Mouse (Mus musculus) stomach, embryonic 14.5 days (tissue): Measurements from ENCODE around the gene Rrp36. TPM values are rescaled to one million over a fixed set of nuclear protein-coding genes. Genes with fewer than 3 reads are reported as not detected.

ENCODE experiments used
- ATAC-seq: fragments of 200-750 bp; cut with Nextera tagmentation; 2 replicates; pipeline ENCODE4 v1.8.0; 2017; ENCODE audit warnings: low read depth, moderate TSS enrichment; ENCODE audit not compliant: insufficient number of reproducible peaks, insufficient read depth, low FRiP score
- H3K27ac ChIP-seq: fragments of 300-500 bp; sonication (generic); 2 replicates; pipeline ENCODE4 v1.5.1; 2014; ENCODE audit warnings: mild to moderate bottlenecking, low read length, moderate library complexity, mixed read lengths
- H3K27me3 ChIP-seq: fragments of 300-500 bp; sonication (generic); 2 replicates; pipeline ENCODE4 v1.6.1; 2014; ENCODE audit warnings: low read length, control low read depth, mixed read lengths; ENCODE audit not compliant: control insufficient read depth, insufficient read depth
- H3K36me3 ChIP-seq: fragments of 300-500 bp; sonication (generic); 2 replicates; pipeline ENCODE4 v1.6.1; 2014; ENCODE audit warnings: mild to moderate bottlenecking, control low read depth, low read length, moderate library complexity, mixed read lengths; ENCODE audit not compliant: control insufficient read depth, insufficient read depth
- H3K4me1 ChIP-seq: fragments of 300-500 bp; sonication (generic); 2 replicates; pipeline ENCODE4 v1.6.1; 2014; ENCODE audit warnings: low read length, control low read depth, mixed read lengths; ENCODE audit not compliant: control insufficient read depth, insufficient read depth
- H3K4me2 ChIP-seq: fragments of 300-500 bp; sonication (generic); replicated peaks from 2 replicates; pipeline ENCODE4 v1.6.1; 2014; ENCODE audit warnings: low read depth, low read length, control low read depth
- H3K4me3 ChIP-seq: fragments of 300-500 bp; sonication (generic); 2 replicates; pipeline ENCODE4 v1.5.1; 2014; ENCODE audit warnings: low read depth, low read length, control low read depth
- H3K9ac ChIP-seq: fragments of 300-500 bp; sonication (generic); replicated peaks from 2 replicates; pipeline ENCODE4 v1.6.1; 2014; ENCODE audit warnings: low read depth, mild to moderate bottlenecking, control low read depth, low read length, moderate library complexity, mixed read lengths
- H3K9me3 ChIP-seq: fragments of 300-500 bp; sonication (generic); 2 replicates; pipeline ENCODE4 v1.6.1; 2016; ENCODE audit warnings: low read depth, low read length, control low read depth; ENCODE audit not compliant: control insufficient read depth
- WGBS: fragments of 180-500 bp; shearing (Covaris S2); extraction: QIAGEN DNeasy Blood & Tissue Kit; methylation state at CpG from one replicate; pipeline ENCODE4 v1.1.7; 2014; 5-methylcytosine and 5-hydroxymethylcytosine counted together
- polyA plus RNA-seq: library from polyadenylated mRNA; unstranded; fragments of >200 nt; fragmentation: Nextera tagmentation; extraction: Ambion mirVana; gene quantifications from 2 replicates; pipeline ENCODE4 v1.2.1, GENCODE M21; 2014

The Rrp36 gene
- polyA plus RNA-seq, 1 experiment from 2014 or later = 53.5 TPM

DNA sequence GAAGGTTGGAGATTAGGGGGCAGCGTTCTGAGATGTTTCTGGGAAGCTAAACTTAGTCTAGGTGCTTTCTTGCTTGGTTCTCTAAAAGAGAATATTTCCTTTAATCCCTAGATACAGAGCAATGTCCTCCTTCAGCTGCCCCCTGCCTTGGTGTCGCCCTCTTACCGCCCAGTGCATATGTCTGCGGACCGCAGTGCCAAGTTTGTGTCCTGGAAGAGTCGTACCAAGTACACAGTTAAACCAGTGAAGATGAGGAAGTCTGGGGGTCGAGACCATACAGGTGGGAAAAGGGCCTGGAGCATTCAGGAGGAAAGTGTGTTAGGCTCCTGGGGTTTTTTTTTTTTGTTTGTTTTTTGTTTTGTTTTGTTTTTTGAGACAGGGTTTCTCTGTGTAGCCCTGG is 26.9 kb downstream of the Rrp36 start:
- no peaks in the 10 kb centered on the region for H3K9me3 ChIP-seq
- peak overlapping the region; percentile 74; the same call in 1 of the 2 replicates for H3K4me3 ChIP-seq
- no peak for ATAC-seq
- peaks cover 15% of the 10 kb centered on the region for H3K36me3 ChIP-seq
- H3K4me2 ChIP-seq = no peak overlapping the region
- H3K4me1 ChIP-seq = peaks cover 38% of the 10 kb centered on the region
- WGBS = 91% methylated on average over 7 of the region's 7 CpGs
- no peaks in the 10 kb centered on the region for H3K27me3 ChIP-seq
- no peak overlapping the region for H3K27ac ChIP-seq
- H3K9ac ChIP-seq = no peak overlapping the region

DNA sequence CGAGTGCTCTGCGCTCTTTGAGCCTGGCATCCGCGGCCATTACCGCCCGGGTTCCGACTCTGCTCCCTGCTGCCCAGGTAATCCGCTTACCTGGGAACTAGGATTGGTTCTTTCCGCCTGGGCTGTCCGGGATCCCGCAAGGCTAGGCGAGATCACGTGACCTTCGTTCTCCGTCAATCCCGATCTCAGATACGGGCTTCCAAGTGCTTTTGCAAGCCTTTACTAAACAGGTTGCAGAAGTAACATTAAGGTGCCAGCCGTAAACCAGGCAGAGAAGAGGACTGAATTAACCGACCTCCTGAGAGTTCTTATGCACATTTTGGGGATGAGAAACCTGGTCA is 27.9 kb downstream of the Rrp36 start:
- Histone ChIP-seq H3K4me2 (peak overlapping the region; percentile 94), H3K4me3 (peak overlapping the region; percentile 74), H3K27me3 (no peaks in the 10 kb centered on the region), H3K9me3 (no peaks in the 10 kb centered on the region), H3K27ac (peak overlapping the region; percentile 35; the same call in 1 of the 2 replicates), H3K9ac (peak overlapping the region; percentile 60), H3K36me3 (peaks cover 14% of the 10 kb centered on the region), H3K4me1 (peaks cover 29% of the 10 kb centered on the region)
- no peak for ATAC-seq
- WGBS = under 1% methylated on average over 19 of the region's 19 CpGs

DNA sequence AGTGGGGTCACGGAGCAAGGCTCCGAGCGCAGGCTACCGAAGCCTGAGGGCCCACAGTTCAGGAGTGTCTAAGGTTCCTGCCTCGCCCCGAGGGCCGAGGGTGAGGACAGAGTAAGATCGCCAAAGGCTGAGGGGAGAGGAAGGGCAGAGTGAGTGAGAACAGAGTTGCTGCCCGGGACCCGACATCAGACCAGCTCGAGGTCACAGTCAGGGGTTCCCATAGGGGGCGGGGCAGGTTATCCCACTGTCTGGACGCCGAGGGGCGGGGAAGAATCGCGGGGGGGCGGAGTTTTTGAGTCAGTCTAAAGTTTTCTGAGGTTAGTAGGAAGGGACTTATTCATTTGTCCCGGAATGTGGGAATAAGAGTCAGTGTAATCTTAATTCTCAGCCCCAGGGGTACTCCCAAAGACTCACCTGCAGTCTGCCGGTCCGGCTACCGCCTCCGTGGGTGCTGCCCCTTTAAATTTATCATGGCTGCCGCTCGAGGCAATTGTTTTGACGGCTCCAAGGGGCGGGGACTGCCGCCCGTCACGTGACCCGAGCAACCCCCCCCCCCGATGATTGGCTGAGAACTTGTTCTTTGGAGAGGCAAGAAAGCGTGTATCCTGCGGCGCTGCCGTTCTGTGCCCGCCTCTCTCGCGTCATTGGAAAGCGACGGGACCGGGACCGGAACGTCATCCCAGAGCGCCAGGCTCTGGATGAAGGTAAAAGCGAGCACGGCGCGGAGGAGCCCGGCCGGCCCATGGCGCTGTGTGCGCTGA is 28.4 kb downstream of the Rrp36 start, which contains the start of the genes Klc4 and Mrpl2:
Gene Klc4, minus strand, starts transcription at position 462 of the 761 bp plus-strand sequence.
Gene Mrpl2, plus strand, starts transcription at position 669 of the 761 bp plus-strand sequence.
- Histone ChIP-seq H3K27me3 (no peaks in the 10 kb centered on the region), H3K4me1 (peaks cover 26% of the 10 kb centered on the region), H3K4me3 (peak within 1 kb of the TSS; percentile 74), H3K9ac (peak within 1 kb of the TSS; percentile 60), H3K4me2 (peak within 1 kb of the TSS; percentile 94), H3K27ac (peak within 1 kb of the TSS; percentile 84), H3K36me3 (peaks cover 18% of the 10 kb centered on the region), H3K9me3 (no peaks in the 10 kb centered on the region)
- peak; percentile 68 for ATAC-seq
- WGBS = 0% methylated on average over 53 of the region's 53 CpGs

DNA sequence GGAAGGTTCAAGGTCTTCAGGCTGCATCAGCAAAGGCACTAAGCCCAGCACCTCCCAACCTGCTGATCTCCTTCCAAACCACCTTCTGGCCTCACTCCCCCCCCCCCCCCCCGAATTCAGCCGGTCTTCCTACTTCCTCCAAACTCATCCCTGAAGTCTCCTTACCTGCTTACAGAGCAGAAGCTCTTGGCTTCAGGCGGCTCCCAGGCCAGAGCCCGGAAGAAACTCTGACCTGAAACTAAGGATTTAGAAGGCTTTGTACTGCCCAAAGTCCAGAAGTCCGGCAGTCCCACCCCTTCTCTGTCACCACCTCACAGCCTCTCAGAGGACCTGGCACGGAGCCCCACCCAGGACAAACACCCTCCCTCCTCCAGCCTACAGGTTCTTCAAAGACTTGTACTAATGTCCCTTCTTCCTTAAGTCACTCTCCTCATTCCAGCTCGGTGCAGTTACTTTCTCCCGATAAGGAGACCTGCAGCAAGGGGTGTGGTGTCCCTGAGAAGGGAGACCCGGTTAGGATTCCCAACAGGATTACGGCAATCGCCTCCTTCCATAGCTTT is 29.2 kb downstream of the Rrp36 start:
- WGBS = 10% methylated on average over 11 of the region's 11 CpGs
- Histone ChIP-seq H3K27ac (peak overlapping the region; percentile 84), H3K4me2 (peak overlapping the region; percentile 94), H3K4me1 (peaks cover 26% of the 10 kb centered on the region), H3K9me3 (no peaks in the 10 kb centered on the region), H3K36me3 (peaks cover 18% of the 10 kb centered on the region), H3K4me3 (peak overlapping the region; percentile 74), H3K27me3 (no peaks in the 10 kb centered on the region), H3K9ac (peak overlapping the region; percentile 53)
- ATAC-seq = peak; percentile 48

DNA sequence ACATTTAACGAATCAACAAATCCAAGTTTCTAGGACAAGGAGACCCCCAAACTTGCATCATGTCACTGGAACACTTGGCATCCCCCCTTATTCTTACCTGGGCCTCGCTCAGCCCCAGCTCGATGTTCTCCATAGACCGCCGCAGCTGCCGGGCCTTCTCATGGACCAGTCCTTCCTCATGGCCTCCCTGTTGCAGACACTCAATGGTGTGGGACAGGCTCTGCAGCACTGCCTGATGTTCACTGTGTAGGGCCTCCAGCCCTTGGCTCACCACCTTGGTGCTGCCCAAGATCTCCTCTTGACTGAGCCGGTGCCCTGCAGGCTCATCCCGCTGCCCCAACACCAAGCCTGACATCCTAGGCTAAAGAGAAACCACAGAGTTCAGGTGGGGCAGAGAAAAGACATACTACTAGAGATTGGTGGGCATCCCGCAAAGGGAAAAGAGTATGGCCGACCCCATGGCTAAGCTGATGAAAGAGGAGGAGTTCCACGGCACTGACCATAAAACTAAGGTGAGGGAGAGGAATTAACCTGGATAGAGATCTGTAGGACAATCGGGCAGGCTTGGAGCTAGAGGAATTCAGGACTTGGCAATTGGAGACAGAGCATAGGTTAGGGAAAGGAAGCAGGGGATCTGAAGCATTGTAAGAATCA is 29.9 kb downstream of the Rrp36 start:
- peaks cover 20% of the 10 kb centered on the region for H3K4me1 ChIP-seq
- no peak overlapping the region for H3K9ac ChIP-seq
- H3K27me3 ChIP-seq = no peaks in the 10 kb centered on the region
- peak overlapping the region; percentile 74 for H3K4me3 ChIP-seq
- no peak for ATAC-seq
- H3K9me3 ChIP-seq = no peaks in the 10 kb centered on the region
- WGBS = 84% methylated on average over 12 of the region's 12 CpGs
- H3K27ac ChIP-seq = peak overlapping the region; percentile 84; the same call in 1 of the 2 replicates
- H3K36me3 ChIP-seq = peaks cover 18% of the 10 kb centered on the region
- H3K4me2 ChIP-seq = peak overlapping the region; percentile 94

DNA sequence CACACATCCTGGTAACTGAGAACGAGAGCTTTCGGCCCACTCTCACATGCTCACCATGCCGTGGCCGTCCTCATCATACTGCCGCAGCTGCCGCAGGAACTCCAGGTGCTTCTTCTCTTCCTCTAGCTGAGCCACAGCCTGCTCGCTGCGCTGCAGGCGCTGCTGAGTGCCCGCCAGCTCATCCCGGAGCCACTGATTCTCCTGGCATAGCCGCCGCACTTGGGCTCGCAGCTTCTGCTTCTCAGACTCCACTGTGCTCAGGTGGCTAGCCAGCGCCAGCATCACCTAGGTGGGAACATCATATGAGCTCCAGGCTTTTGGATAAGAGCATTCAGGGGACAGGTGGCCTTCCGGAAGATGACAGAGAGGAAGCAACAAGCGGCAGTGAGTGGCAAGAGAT is 32.1 kb downstream of the Rrp36 start:
- Histone ChIP-seq H3K4me1 (peaks cover 20% of the 10 kb centered on the region), H3K4me2 (no peak overlapping the region), H3K9me3 (no peaks in the 10 kb centered on the region), H3K4me3 (no peak overlapping the region), H3K36me3 (peaks cover 11% of the 10 kb centered on the region), H3K9ac (no peak overlapping the region), H3K27me3 (no peaks in the 10 kb centered on the region), H3K27ac (no peak overlapping the region)
- ATAC-seq = no peak
- 86% methylated on average over 17 of the region's 17 CpGs for WGBS

DNA sequence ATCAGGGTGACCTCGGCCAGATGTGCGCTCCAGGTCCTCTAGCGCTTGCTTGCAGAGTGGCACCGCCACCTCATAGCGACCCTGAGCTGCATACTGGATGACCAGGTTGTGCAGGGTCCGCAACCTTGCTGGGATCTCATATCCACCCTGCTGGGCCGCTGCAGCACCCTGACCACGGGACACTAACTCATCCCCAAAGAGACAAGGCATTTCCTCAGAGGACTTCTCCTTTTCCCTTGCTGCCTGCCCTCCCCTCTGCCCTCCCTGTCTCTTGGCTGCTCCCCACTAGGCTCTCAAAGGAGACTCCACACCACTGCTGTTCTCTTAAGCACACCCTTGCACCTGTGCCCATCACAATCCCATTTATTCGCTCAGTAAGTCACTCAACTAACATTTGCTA is 34.2 kb downstream of the Rrp36 start:
- Histone ChIP-seq H3K9me3 (no peaks in the 10 kb centered on the region), H3K4me2 (no peak overlapping the region), H3K9ac (no peak overlapping the region), H3K4me3 (no peak overlapping the region), H3K4me1 (peaks cover 10% of the 10 kb centered on the region), H3K36me3 (peaks cover 16% of the 10 kb centered on the region), H3K27ac (no peak overlapping the region), H3K27me3 (no peaks in the 10 kb centered on the region)
- ATAC-seq = no peak
- WGBS = 77% methylated on average over 9 of the region's 9 CpGs

DNA sequence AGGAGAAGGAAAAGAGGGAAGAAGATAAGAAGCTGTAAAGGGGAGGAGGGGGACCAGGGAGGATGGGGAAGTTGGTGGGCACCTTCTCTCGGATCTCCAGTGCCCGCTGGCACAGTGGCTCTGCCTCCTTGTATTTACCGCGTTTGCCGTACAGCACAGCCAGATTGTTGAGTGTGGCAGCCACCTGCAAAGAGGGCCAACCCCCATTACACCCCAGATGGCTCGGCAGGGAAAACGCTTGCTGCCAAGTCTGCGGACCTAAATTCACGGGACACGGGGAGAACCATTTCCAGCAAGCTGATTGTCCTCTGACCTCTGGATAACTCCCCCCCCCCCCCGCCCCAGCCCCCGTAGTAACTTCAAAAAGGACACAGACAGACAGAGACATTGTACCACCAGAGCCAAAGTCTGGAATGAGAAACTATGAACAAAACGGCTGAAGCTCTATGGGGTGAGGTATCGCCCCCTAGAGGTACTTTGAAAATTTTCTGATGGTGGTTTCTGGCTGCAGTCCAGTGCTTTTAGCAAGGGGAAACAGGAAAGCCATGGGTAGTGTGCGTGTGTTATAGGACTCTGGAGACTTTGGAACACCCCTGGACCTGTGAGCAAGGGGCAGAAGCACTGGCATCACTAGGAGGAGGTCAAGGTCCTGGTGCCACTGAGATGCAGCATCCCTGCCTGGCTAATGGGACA is 37.2 kb downstream of the Rrp36 start:
- Histone ChIP-seq H3K36me3 (peaks cover 18% of the 10 kb centered on the region), H3K4me2 (no peak overlapping the region), H3K4me1 (0 out of 2 replicates have a peak, but pooled peaks cover 2% of the 10 kb centered on the region), H3K9me3 (no peaks in the 10 kb centered on the region), H3K27me3 (no peaks in the 10 kb centered on the region), H3K4me3 (no peak overlapping the region), H3K27ac (no peak overlapping the region), H3K9ac (no peak overlapping the region)
- no peak for ATAC-seq
- WGBS = 23% methylated on average over 15 of the region's 15 CpGs
